Mouse (Mus musculus) kidney, postnatal 0 days (tissue): ENCODE measurements around the gene Stub1. TPM values are rescaled to one million over a fixed set of nuclear protein-coding genes. Genes with fewer than 3 reads are reported as not detected.

Experiments used
- ATAC-seq: fragments of 200-750 bp; cut with Nextera tagmentation; replicated peaks from 2 replicates; pipeline ENCODE4 v1.8.0; 2017; ENCODE audit warnings: low read depth, moderate number of reproducible peaks, moderate TSS enrichment, moderate library complexity; ENCODE audit not compliant: low FRiP score
- DNase-seq: peaks from one replicate; pipeline ENCODE4 v3.0.0-alpha.2; 2016; ENCODE audit warnings: low spot score
- H3K27ac ChIP-seq: fragments of 300-500 bp; sonication (generic); 2 replicates; pipeline ENCODE4 v1.5.1; 2014; ENCODE audit warnings: mild to moderate bottlenecking
- H3K27me3 ChIP-seq: fragments of 300-500 bp; sonication (generic); 2 replicates; pipeline ENCODE4 v1.6.1; 2014; ENCODE audit warnings: low read length, mixed read lengths; ENCODE audit not compliant: insufficient read depth
- H3K36me3 ChIP-seq: fragments of 300-500 bp; sonication (generic); 2 replicates; pipeline ENCODE4 v1.6.1; 2014; ENCODE audit warnings: low read length, mixed read lengths; ENCODE audit not compliant: insufficient read depth
- H3K4me1 ChIP-seq: fragments of 300-500 bp; sonication (generic); replicated peaks from 2 replicates; pipeline ENCODE4 v1.6.1; 2014; ENCODE audit warnings: antibody characterized with exemption, low read length, mixed read lengths; ENCODE audit not compliant: insufficient read depth
- H3K4me2 ChIP-seq: fragments of 300-500 bp; sonication (generic); 2 replicates; pipeline ENCODE4 v1.6.1; 2014; ENCODE audit warnings: mild to moderate bottlenecking, low read length, moderate library complexity, mixed read lengths
- H3K4me3 ChIP-seq: fragments of 300-500 bp; sonication (generic); replicated peaks from 2 replicates; pipeline ENCODE4 v1.5.1; 2014; ENCODE audit warnings: low read depth, low read length
- H3K9ac ChIP-seq: fragments of 300-500 bp; sonication (generic); 2 replicates; pipeline ENCODE4 v1.6.1; 2014; ENCODE audit warnings: low read depth, low read length
- H3K9me3 ChIP-seq: fragments of 300-500 bp; sonication (generic); replicated peaks from 2 replicates; pipeline ENCODE4 v1.6.1; 2016; ENCODE audit warnings: low read length, inconsistent platforms, mixed read lengths
- CTCF ChIP-seq: IDR thresholded peaks from 2 replicates; pipeline ENCODE4 v1.5.1; 2016; ENCODE audit warnings: antibody characterized with exemption, low read depth, mild to moderate bottlenecking, moderate library complexity
- WGBS: fragments of 180-500 bp; shearing (Covaris S2); extraction: QIAGEN DNeasy Blood & Tissue Kit; methylation state at CpG from one replicate; pipeline ENCODE4 v1.1.7; 2014; 5-methylcytosine and 5-hydroxymethylcytosine counted together
- polyA plus RNA-seq: library from polyadenylated mRNA; unstranded; fragments of >200 nt; fragmentation: Nextera tagmentation; extraction: Ambion mirVana; gene quantifications from 2 replicates; pipeline ENCODE4 v1.2.1, GENCODE M21; 2015

Gene Stub1
- polyA plus RNA-seq, 1 experiment from 2014 or later = 267 TPM

- Histone ChIP-seq H3K9ac (no peak overlapping the region), H3K9me3 (no peaks in the 10 kb centered on the region), H3K27ac (no peak overlapping the region), H3K4me1 (peaks cover 12% of the 10 kb centered on the region), H3K36me3 (no peaks in the 10 kb centered on the region), H3K4me2 (no peak overlapping the region), H3K4me3 (no peak overlapping the region), H3K27me3 (no peaks in the 10 kb centered on the region)
- no peak for TF ChIP-seq CTCF
- ATAC-seq = no peak
- no peak for DNase-seq
- 81% methylated on average over 2 of the region's 2 CpGs for WGBS
These were observed 36.8 kb upstream of the Stub1 start for GRCm38 (mm10) chr17:25869954-25870353.

- H3K4me1 ChIP-seq = peaks cover 12% of the 10 kb centered on the region
These were observed 36.3 kb upstream of the Stub1 start for GRCm38 (mm10) chr17:25869498-25869897.

GRCm38 (mm10) chr17:25868601-25869191 lies 35.5 kb upstream of the Stub1 start, which contains the start of gene Mcrip2:
Gene Mcrip2, minus strand, starts transcription at chr17:25868764.
- peak; percentile 94 for DNase-seq
- peak within 1 kb of the TSS; percentile 85 for H3K9ac ChIP-seq
- no peaks in the 10 kb centered on the region for H3K36me3 ChIP-seq
- peak within 1 kb of the TSS; percentile 94 for H3K27ac ChIP-seq
- peak; percentile 38; the same call in 1 of the 2 replicates for TF ChIP-seq CTCF
- no peaks in the 10 kb centered on the region for H3K9me3 ChIP-seq
- peak; percentile 80 for ATAC-seq
- peak within 1 kb of the TSS; percentile 97 for H3K4me2 ChIP-seq
- WGBS = under 1% methylated on average over 24 of the region's 24 CpGs
- no peaks in the 10 kb centered on the region for H3K27me3 ChIP-seq
- H3K4me1 ChIP-seq = peaks cover 12% of the 10 kb centered on the region
- H3K4me3 ChIP-seq = peak within 1 kb of the TSS; percentile 83

More at GRCm38 (mm10) chr17:25869498-25869897, 36.3 kb upstream of the Stub1 start:
- no peak for TF ChIP-seq CTCF
- H3K4me3 ChIP-seq = no peak overlapping the region
- no peaks in the 10 kb centered on the region for H3K27me3 ChIP-seq
- H3K9ac ChIP-seq = no peak overlapping the region
- no peak overlapping the region for H3K4me2 ChIP-seq
- 86% methylated on average over 8 of the region's 8 CpGs for WGBS
- no peaks in the 10 kb centered on the region for H3K36me3 ChIP-seq
- H3K9me3 ChIP-seq = no peaks in the 10 kb centered on the region
- ATAC-seq = no peak
- no peak for DNase-seq
- H3K27ac ChIP-seq = no peak overlapping the region

GRCm38 (mm10) chr17:25867836-25868600 lies 34.8 kb upstream of the Stub1 start:
- H3K36me3 ChIP-seq = no peaks in the 10 kb centered on the region
- peak overlapping the region; percentile 85 for H3K9ac ChIP-seq
- peaks cover 12% of the 10 kb centered on the region for H3K4me1 ChIP-seq
- no peaks in the 10 kb centered on the region for H3K9me3 ChIP-seq
- H3K4me3 ChIP-seq = peak overlapping the region; percentile 83
- WGBS = under 1% methylated on average over 42 of the region's 42 CpGs
- H3K4me2 ChIP-seq = peak overlapping the region; percentile 97
- 0 out of 2 replicates have a peak, but pooled peaks have one; percentile 11 for TF ChIP-seq CTCF
- H3K27ac ChIP-seq = peak overlapping the region; percentile 94
- H3K27me3 ChIP-seq = no peaks in the 10 kb centered on the region
- peak; percentile 64 for ATAC-seq
- peak; percentile 45 for DNase-seq

GRCm38 (mm10) chr17:25867509-25867835 lies 34.3 kb upstream of the Stub1 start:
- Histone ChIP-seq H3K27ac (peak overlapping the region; percentile 94), H3K4me1 (peaks cover 12% of the 10 kb centered on the region), H3K27me3 (no peaks in the 10 kb centered on the region), H3K9ac (peak overlapping the region; percentile 85), H3K4me2 (peak overlapping the region; percentile 97), H3K4me3 (peak overlapping the region; percentile 83), H3K9me3 (no peaks in the 10 kb centered on the region), H3K36me3 (no peaks in the 10 kb centered on the region)
- no peak for TF ChIP-seq CTCF
- no peak for ATAC-seq
- no peak for DNase-seq
- WGBS = 5% methylated on average over 7 of the region's 7 CpGs

GRCm38 (mm10) chr17:25866172-25866571 lies 33.0 kb upstream of the Stub1 start:
- H3K4me1 ChIP-seq = peaks cover 17% of the 10 kb centered on the region
- no peaks in the 10 kb centered on the region for H3K9me3 ChIP-seq
- H3K4me2 ChIP-seq = no peak overlapping the region
- TF ChIP-seq CTCF = no peak
- ATAC-seq (no peak), DNase-seq (no peak)
- H3K27me3 ChIP-seq = no peaks in the 10 kb centered on the region
- 96% methylated on average over 3 of the region's 3 CpGs for WGBS
- H3K4me3 ChIP-seq = no peak overlapping the region
- H3K9ac ChIP-seq = no peak overlapping the region
- H3K36me3 ChIP-seq = no peaks in the 10 kb centered on the region
- no peak overlapping the region for H3K27ac ChIP-seq
